Mouse (Mus musculus): ENCODE data around the gene Bricd5. TPM values are rescaled to one million over a fixed set of nuclear protein-coding genes. Genes with fewer than 3 reads are reported as not detected.

Gene Bricd5
- total and polyA plus RNA-seq, 3 experiments: 0.98 TPM; not detected in 2

DNA sequence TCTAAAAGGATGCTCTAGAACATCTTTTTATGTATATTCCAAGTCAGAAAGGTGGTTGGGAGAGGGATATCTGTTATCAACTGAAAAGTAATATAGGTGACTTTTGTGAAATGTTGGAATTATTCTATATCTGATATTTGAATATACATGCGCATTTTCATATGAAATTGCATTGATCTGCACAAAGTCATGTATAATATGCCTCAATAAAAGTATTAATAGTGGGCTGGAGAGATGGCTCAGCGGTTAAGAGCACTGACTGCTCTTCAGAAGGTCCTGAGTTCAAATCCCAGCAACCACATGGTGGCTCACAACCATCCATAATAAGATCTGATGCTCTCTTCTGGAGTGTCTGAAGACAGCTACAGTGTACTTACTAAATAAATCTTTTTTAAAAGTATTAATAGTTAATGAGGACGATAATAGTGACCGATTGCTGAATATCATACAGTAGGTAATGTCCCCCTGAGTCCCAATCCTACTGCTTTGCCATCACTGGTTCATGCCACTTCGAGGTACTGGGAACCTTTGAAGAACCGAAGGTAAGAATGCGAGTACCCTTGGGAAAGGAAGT lies 4.3 kb upstream of the Bricd5 start:
- Histone ChIP-seq H3K27ac (ENCODE audit: insufficient read depth, low read depth) (peak overlapping the region; percentile 80), H3K27me3 (replicated peaks) (no peaks in the 10 kb centered on the region), H3K9ac (ENCODE audit: insufficient read depth, low read depth) (peak overlapping the region; percentile 70), H3K4me3 (replicated peaks in 1 of 3; ENCODE audit: low read depth in 2 of 3, low read length in 2 of 3, poor library complexity in 1 of 3) (peak overlapping the region; percentile 89 to 100 (median 98)), H3K4me2 (ENCODE audit: insufficient read depth, low read depth, poor library complexity, severe bottlenecking) (no peak overlapping the region), H3K79me2 (replicated peaks; ENCODE audit: control insufficient read depth, extremely low read depth, insufficient read depth, poor library complexity, severe bottlenecking) (peaks cover 7% of the 10 kb centered on the region; the same call in 1 of the 2 replicates), H3K9me3 (replicated peaks; ENCODE audit: low read length) (no peaks in the 10 kb centered on the region), H3K4me1 (ENCODE audit: control insufficient read depth in 1 of 2, insufficient read depth in 2 of 2) (peaks cover 12 to 23% of the 10 kb centered on the region in 2 experiments), H3K36me3 (replicated peaks in 1 of 2; ENCODE audit: control insufficient read depth in 1 of 2, insufficient read depth in 1 of 2, low read length in 1 of 2) (peaks cover 14 to 46% of the 10 kb centered on the region in 2 experiments)
- DNase-seq (ENCODE audit: extremely low read depth): no peak
- in situ Hi-C loops (cut with MboI; ENCODE audit: low pct_ligation_motif_present, low pct_unique_long_range_greater_than_20kb, low sequenced_read_pairs) (no loop called here), dilution Hi-C loops (cut with MboI; ENCODE audit: extremely low pct_ligation_motif_present, extremely low pct_unique_long_range_greater_than_20kb, low sequenced_read_pairs) (no loop called here)
- no peak for TF ChIP-seq UBTF (IDR thresholded peaks at IDR 0.05; ENCODE audit: low read depth, low read length)
- peak; percentile 96 for TF ChIP-seq TBP (conservative IDR thresholded peaks at IDR 0.05; ENCODE audit: low read depth, low read length)

- peak within 1 kb of the TSS; percentile 80 for H3K27ac ChIP-seq (ENCODE audit: insufficient read depth, low read depth)
- H3K9ac ChIP-seq (ENCODE audit: insufficient read depth, low read depth): peak within 1 kb of the TSS; percentile 84
- peak; percentile 97 for DNase-seq (ENCODE audit: extremely low read depth)
- H3K4me2 ChIP-seq (ENCODE audit: insufficient read depth, low read depth, poor library complexity, severe bottlenecking): peak within 1 kb of the TSS; percentile 97
- H3K9me3 ChIP-seq (replicated peaks; ENCODE audit: low read length): no peaks in the 10 kb centered on the region
- H3K27me3 ChIP-seq (replicated peaks): no peaks in the 10 kb centered on the region
- dilution Hi-C loops (cut with MboI; ENCODE audit: extremely low pct_ligation_motif_present, extremely low pct_unique_long_range_greater_than_20kb, low sequenced_read_pairs): no loop called here
- peak within 1 kb of the TSS; percentile 89 to 100 (median 98) for H3K4me3 ChIP-seq (replicated peaks in 1 of 3; ENCODE audit: low read depth in 2 of 3, low read length in 2 of 3, poor library complexity in 1 of 3)
- H3K4me1 ChIP-seq (ENCODE audit: control insufficient read depth in 1 of 2, insufficient read depth in 2 of 2): peaks cover 12 to 23% of the 10 kb centered on the region in 2 experiments
- peaks cover 7% of the 10 kb centered on the region; the same call in 1 of the 2 replicates for H3K79me2 ChIP-seq (replicated peaks; ENCODE audit: control insufficient read depth, extremely low read depth, insufficient read depth, poor library complexity, severe bottlenecking)
- in situ Hi-C loops (cut with MboI; ENCODE audit: low pct_ligation_motif_present, low pct_unique_long_range_greater_than_20kb, low sequenced_read_pairs): no loop called here
- H3K36me3 ChIP-seq (replicated peaks in 1 of 2; ENCODE audit: control insufficient read depth in 1 of 2, insufficient read depth in 1 of 2, low read length in 1 of 2): peaks cover 20 to 47% of the 10 kb centered on the region in 2 experiments
- 0 out of 2 replicates have a peak, but pooled peaks have one; percentile 43 for TF ChIP-seq KAT2A (IDR thresholded peaks at IDR 0.05; ENCODE audit: insufficient replicate concordance, low read length)
- no peak for TF ChIP-seq CHD1 (IDR thresholded peaks at IDR 0.05; ENCODE audit: low read depth, low read length)
- no peak for TF ChIP-seq RCOR1 (conservative IDR thresholded peaks at IDR 0.05; ENCODE audit: low read depth, low read length)
- TF ChIP-seq POLR2AphosphoS2 (IDR thresholded peaks at IDR 0.05; ENCODE audit: low read depth, low read length): peak; percentile 91
- TF ChIP-seq ZKSCAN1 (IDR thresholded peaks at IDR 0.05; ENCODE audit: borderline replicate concordance, low read depth, low read length): no peak
- TF ChIP-seq ELF1 (IDR thresholded peaks at IDR 0.05; ENCODE audit: low read depth, low read length): peak; percentile 89
- TF ChIP-seq SIN3A (IDR thresholded peaks at IDR 0.05; ENCODE audit: low read length): peak; percentile 49; the same call in 1 of the 2 replicates
- TF ChIP-seq TBP (conservative IDR thresholded peaks at IDR 0.05; ENCODE audit: low read depth, low read length): 0 out of 2 replicates have a peak, but pooled peaks have one; percentile 78
- no peak; the same call in 1 of the 2 replicates for TF ChIP-seq USF1 (IDR thresholded peaks at IDR 0.05; ENCODE audit: low read depth, low read length)
- no peak for TF ChIP-seq JUN (IDR thresholded peaks at IDR 0.05; ENCODE audit: insufficient read depth, low read depth, low read length)
- TF ChIP-seq CHD2 (IDR thresholded peaks at IDR 0.05; ENCODE audit: low read length): peak; percentile 74
- TF ChIP-seq EP300 (IDR thresholded peaks at IDR 0.05; ENCODE audit: low read length): no peak
- peak; percentile 68 for TF ChIP-seq HCFC1 (IDR thresholded peaks at IDR 0.05; ENCODE audit: low read depth, low read length)
- TF ChIP-seq ZNF384 (IDR thresholded peaks at IDR 0.05; ENCODE audit: low read depth, low read length): no peak
- TF ChIP-seq ZC3H11A (IDR thresholded peaks at IDR 0.05; ENCODE audit: low read depth, low read length): no peak
- TF ChIP-seq MAZ (IDR thresholded peaks at IDR 0.05; ENCODE audit: low read depth, low read length): 0 out of 2 replicates have a peak, but pooled peaks have one; percentile 46
- TF ChIP-seq POLR2A (IDR thresholded peaks at IDR 0.05; ENCODE audit: low read depth, low read length): peak; percentile 92
- no peak for TF ChIP-seq GABPA (IDR thresholded peaks at IDR 0.05; ENCODE audit: insufficient replicate concordance, low read depth, low read length)
- no peak for TF ChIP-seq JUND (conservative IDR thresholded peaks at IDR 0.05; ENCODE audit: low read depth, low read length)
- TF ChIP-seq MYC (IDR thresholded peaks at IDR 0.05; ENCODE audit: low read depth, low read length): no peak
- TF ChIP-seq MAFK (IDR thresholded peaks at IDR 0.05; ENCODE audit: insufficient replicate concordance, low read length): no peak
- peak; percentile 20; the same call in 1 of the 2 replicates for TF ChIP-seq IRF4 (IDR thresholded peaks at IDR 0.05; ENCODE audit: low read depth, low read length)
- TF ChIP-seq NELFE (IDR thresholded peaks at IDR 0.05; ENCODE audit: low read depth, low read length): peak; percentile 85
- TF ChIP-seq MAX (IDR thresholded peaks at IDR 0.05; ENCODE audit: low read length): peak; percentile 66; the same call in 1 of the 2 replicates
- 0 out of 2 replicates have a peak, but pooled peaks have one; percentile 72 for TF ChIP-seq E2F4 (IDR thresholded peaks at IDR 0.05; ENCODE audit: insufficient replicate concordance, low read depth, low read length)
- TF ChIP-seq MEF2A (IDR thresholded peaks at IDR 0.05; ENCODE audit: borderline replicate concordance, low read depth, low read length): no peak; the same call in 1 of the 2 replicates
- TF ChIP-seq ETS1 (conservative IDR thresholded peaks at IDR 0.05; ENCODE audit: low read depth, low read length): no peak
- TF ChIP-seq PAX5 (IDR thresholded peaks at IDR 0.05; ENCODE audit: low read length): no peak
- TF ChIP-seq RAD21 (IDR thresholded peaks at IDR 0.05; ENCODE audit: low read depth, low read length): no peak
Observed at GRCm38 (mm10) chr17:24469910-24470602, 3.6 kb upstream of the Bricd5 start, which contains the start of the genes E4f1 and Pgp. Gene E4f1, minus strand, starts transcription at chr17:24470313. Gene Pgp, plus strand, starts transcription at chr17:24470392.
